Mouse (Mus musculus) kidney, embryonic 14.5 days (tissue): ENCODE measurements around the gene Sptbn4. TPM values are rescaled to one million over a fixed set of nuclear protein-coding genes. Genes with fewer than 3 reads are reported as not detected.

Experiments
- ATAC-seq: fragments of 200-750 bp; cut with Nextera tagmentation; 2 replicates; pipeline ENCODE4 v1.8.0; 2017; ENCODE audit warnings: moderate number of reproducible peaks, mild to moderate bottlenecking, moderate TSS enrichment, moderate library complexity; ENCODE audit not compliant: low FRiP score, low TSS enrichment
- H3K27ac ChIP-seq: fragments of 300-500 bp; sonication (generic); 2 replicates; pipeline ENCODE4 v1.5.1; 2014; ENCODE audit warnings: low read depth, mild to moderate bottlenecking, low read length, moderate library complexity, mixed read lengths
- H3K27me3 ChIP-seq: fragments of 300-500 bp; sonication (generic); 2 replicates; pipeline ENCODE4 v1.6.1; 2014; ENCODE audit warnings: mild to moderate bottlenecking, low read length; ENCODE audit not compliant: control insufficient read depth, insufficient read depth
- H3K36me3 ChIP-seq: fragments of 300-500 bp; sonication (generic); 2 replicates; pipeline ENCODE4 v1.6.1; 2014; ENCODE audit warnings: low read length, mixed read lengths; ENCODE audit not compliant: control insufficient read depth, insufficient read depth
- H3K4me1 ChIP-seq: fragments of 300-500 bp; sonication (generic); 2 replicates; pipeline ENCODE4 v1.6.1; 2014; ENCODE audit warnings: low read length, mixed read lengths; ENCODE audit not compliant: control insufficient read depth, insufficient read depth
- H3K4me2 ChIP-seq: fragments of 300-500 bp; sonication (generic); replicated peaks from 2 replicates; pipeline ENCODE4 v1.6.1; 2014; ENCODE audit warnings: low read depth, mild to moderate bottlenecking, low read length
- H3K4me3 ChIP-seq: fragments of 300-500 bp; sonication (generic); 2 replicates; pipeline ENCODE4 v1.5.1; 2014; ENCODE audit warnings: mild to moderate bottlenecking, low read length
- H3K9ac ChIP-seq: fragments of 300-500 bp; sonication (generic); 2 replicates; pipeline ENCODE4 v1.6.1; 2014; ENCODE audit warnings: low read depth, mild to moderate bottlenecking, low read length, moderate library complexity
- H3K9me3 ChIP-seq: fragments of 300-500 bp; sonication (generic); 2 replicates; pipeline ENCODE4 v1.6.1; 2016; ENCODE audit warnings: low read length; ENCODE audit not compliant: control insufficient read depth
- WGBS: fragments of 180-500 bp; shearing (Covaris S2); extraction: QIAGEN DNeasy Blood & Tissue Kit; methylation state at CpG from one replicate; pipeline ENCODE4 v1.1.7; 2014; 5-methylcytosine and 5-hydroxymethylcytosine counted together
- polyA plus RNA-seq: library from polyadenylated mRNA; unstranded; fragments of >200 nt; fragmentation: Nextera tagmentation; extraction: Ambion mirVana; gene quantifications from 2 replicates; pipeline ENCODE4 v1.2.1, GENCODE M21; 2014

Sptbn4 gene
- polyA plus RNA-seq, 1 experiment from 2014 or later, result 0.39 TPM

DNA sequence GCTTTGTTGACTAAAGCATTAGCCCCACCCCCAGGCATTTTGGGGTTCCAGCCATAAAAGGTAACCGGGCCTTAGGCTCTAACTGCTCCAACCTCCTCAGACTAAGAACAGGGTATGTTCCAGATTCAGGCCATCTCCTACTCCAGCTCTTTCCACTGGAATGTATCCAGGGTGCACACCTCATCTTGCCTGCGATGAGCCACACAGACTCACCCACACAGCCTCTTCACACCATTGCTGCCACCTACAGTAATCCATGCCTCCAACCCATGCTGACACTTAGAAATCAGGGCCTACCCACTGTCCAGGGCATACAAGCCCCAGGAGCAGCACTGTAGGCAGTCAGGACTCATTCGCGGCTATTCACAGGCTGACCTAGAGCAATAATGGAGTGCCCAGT is 108.4 kb downstream of the Sptbn4 start:
- H3K4me2 ChIP-seq, result no peak overlapping the region
- WGBS, result 69% methylated on average over 4 of the region's 4 CpGs
- peaks cover 48% of the 10 kb centered on the region for H3K27me3 ChIP-seq
- peaks cover 5% of the 10 kb centered on the region; the same call in 1 of the 2 replicates for H3K36me3 ChIP-seq
- no peak overlapping the region for H3K27ac ChIP-seq
- no peak for ATAC-seq
- H3K4me3 ChIP-seq, result no peak overlapping the region
- H3K9me3 ChIP-seq, result no peaks in the 10 kb centered on the region
- no peak overlapping the region for H3K9ac ChIP-seq
- peaks cover 18% of the 10 kb centered on the region for H3K4me1 ChIP-seq

DNA sequence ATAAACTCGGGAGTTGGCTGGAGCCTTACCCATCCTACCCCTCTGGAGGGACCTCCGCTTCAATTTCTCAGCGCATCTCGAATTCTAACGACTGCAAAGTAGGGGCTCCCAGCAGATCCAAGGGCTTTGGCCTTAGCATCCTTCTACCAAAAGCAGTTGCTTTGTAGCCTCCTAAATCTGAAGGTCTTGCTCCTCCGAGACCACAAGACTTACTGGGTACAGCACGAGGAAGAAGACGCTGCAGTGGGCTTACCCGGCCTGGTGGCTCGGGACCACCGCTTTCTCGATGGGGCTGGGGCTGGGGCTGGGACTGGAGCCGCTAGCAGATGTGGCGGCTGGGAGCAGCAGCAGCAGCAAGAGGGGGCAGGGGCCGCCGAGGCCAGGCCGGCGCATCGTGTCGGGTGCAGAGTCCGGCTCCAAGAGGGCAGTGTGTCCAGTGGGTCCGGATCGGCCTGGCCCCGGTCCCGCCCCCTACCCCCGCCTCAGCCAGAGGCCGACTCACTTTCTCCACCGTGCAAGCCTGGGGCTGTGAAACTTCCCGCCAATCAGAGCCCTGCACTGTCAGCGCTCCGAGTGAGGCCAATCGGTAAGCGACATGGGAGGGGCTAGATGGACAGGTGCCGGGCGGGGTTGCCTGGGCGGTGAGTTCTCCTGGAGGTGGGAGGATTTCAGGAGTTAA is 110.2 kb downstream of the Sptbn4 start, which contains the start of gene Ltbp4:
Gene Ltbp4 (minus strand): TSS at position 518 of the 679 bp plus-strand sequence.
- Histone ChIP-seq H3K9me3 (no peaks in the 10 kb centered on the region), H3K36me3 (peaks cover 4% of the 10 kb centered on the region; the same call in 1 of the 2 replicates), H3K4me3 (peak within 1 kb of the TSS; percentile 37), H3K4me2 (peak within 1 kb of the TSS; percentile 66), H3K27me3 (peaks cover 66% of the 10 kb centered on the region), H3K4me1 (peaks cover 32% of the 10 kb centered on the region), H3K9ac (peak within 1 kb of the TSS; percentile 40; the same call in 1 of the 2 replicates), H3K27ac (no peak within 1 kb of the TSS)
- peak; percentile 71 for ATAC-seq
- WGBS, result 2% methylated on average over 35 of the region's 36 CpGs

DNA sequence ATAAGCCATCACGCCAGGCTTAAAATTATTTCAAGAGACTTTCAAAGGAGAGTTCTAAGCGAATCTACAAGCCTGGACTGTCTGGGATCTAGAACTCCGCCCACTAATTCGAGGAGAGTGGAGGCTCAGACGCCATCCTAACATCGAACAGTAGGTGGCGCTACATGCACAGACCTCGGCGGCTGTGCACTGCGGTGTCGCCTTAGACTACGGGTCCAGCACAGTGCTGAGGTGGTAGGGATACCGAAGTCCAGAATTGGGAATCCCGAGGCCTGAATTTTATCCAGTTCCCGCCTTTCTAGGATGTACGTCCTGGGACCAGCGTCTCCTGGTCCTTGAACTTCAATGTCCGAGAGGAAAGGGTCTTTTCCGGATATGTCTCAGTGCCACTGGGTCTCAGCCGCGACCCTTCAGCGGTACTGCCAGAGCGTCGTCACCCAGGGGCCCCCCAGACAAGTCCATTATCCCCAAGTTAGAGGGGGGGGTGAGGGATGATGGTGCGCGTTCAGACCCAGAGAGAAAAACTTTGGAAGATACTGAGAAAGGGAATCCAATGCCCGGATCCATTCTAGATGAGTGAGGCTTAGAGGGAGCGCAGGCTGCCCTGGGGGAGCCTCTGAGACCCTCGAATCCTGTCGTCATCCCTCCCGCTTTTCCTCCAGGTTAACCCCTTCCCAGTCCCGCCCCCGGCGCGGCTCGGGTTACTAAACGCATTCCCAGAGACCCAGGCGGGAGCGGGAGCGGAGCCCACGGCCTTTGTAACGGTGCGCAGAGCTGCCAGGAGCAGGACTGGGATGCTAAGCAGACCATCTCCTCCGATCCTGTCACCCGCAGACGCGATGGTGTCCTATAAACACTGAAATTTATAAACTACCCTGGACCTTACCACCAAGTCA is 111.3 kb downstream of the Sptbn4 start:
- Histone ChIP-seq H3K4me1 (peaks cover 43% of the 10 kb centered on the region), H3K27me3 (peaks cover 71% of the 10 kb centered on the region), H3K4me2 (peak overlapping the region; percentile 66)

DNA sequence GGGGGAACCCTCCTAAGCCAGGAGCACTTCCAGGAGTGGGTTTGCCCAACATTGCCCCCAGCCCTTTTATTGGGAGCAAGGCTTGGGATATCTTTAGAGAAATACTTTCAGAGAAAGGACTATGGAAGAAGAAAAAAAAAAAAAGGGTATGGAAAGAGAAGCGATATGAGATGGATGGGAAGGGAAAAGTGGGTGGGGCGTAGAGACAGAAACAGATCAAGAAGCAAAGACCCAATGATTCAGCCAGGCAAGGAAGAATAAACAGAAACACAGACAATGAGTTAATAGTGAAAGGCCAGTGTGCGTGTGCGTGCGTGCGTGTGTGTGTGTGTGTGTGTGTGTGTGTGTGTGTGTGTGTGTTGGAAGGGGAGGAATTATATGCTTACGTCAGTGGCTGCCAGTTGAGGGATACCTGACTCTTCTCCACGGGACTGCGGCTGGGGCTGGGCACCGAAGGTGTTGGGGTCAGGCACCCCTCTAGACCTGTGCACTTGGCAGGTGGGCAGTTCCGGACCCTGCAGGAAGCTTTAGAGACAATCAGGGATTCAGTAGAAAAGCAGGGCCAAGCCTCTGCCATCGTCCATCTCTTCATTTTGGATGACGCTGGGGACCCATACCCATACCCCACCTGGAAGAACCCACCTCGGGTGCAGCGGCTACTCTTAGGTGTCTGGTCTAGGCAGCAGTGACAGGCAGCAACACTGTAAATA is 112.3 kb downstream of the Sptbn4 start:
- peaks cover 48% of the 10 kb centered on the region for H3K4me1 ChIP-seq
- H3K36me3 ChIP-seq, result no peaks in the 10 kb centered on the region
- H3K9me3 ChIP-seq, result no peaks in the 10 kb centered on the region
- ATAC-seq, result no peak
- WGBS, result 52% methylated on average over 15 of the region's 15 CpGs
- no peak overlapping the region for H3K4me3 ChIP-seq
- 0 out of 2 replicates have a peak overlapping the region, but pooled peaks have one; percentile 30 for H3K27ac ChIP-seq
- H3K4me2 ChIP-seq, result no peak overlapping the region
- no peak overlapping the region for H3K9ac ChIP-seq
- H3K27me3 ChIP-seq, result peaks cover 75% of the 10 kb centered on the region

More for the DNA sequence above, 111.3 kb downstream of the Sptbn4 start:
- peak overlapping the region; percentile 40; the same call in 1 of the 2 replicates for H3K9ac ChIP-seq
- peak; percentile 76 for ATAC-seq
- H3K36me3 ChIP-seq, result no peaks in the 10 kb centered on the region
- H3K27ac ChIP-seq, result no peak overlapping the region
- H3K9me3 ChIP-seq, result no peaks in the 10 kb centered on the region
- H3K4me3 ChIP-seq, result peak overlapping the region; percentile 37
- under 1% methylated on average over 47 of the region's 47 CpGs for WGBS

DNA sequence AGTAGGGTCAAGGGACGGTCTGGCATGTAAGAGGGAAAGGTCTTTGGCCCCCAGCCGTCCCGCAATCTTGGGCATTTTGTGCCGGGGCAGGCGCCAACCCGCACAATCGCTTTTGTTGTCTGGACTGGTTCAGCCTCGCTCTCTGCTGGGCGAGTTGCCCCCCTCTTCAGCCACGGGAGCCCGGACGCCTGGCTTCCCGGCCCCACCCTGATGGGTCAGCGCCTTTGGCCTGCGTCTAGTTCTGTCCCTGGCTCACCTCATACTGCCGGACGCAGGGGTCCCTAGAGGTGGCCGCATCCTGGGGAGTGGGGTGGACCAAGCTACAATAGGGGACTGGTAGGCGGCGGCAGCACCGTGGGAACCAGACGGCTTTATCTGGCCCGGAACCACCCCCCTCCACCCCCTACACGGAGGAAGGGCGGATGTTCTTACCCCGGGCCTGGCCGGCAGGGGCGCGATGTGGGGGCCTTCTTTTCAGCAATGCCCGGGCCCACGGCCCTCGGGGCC is 113.0 kb downstream of the Sptbn4 start:
- H3K36me3 ChIP-seq, result no peaks in the 10 kb centered on the region
- H3K4me1 ChIP-seq, result peaks cover 50% of the 10 kb centered on the region
- no peaks in the 10 kb centered on the region for H3K9me3 ChIP-seq
- no peak for ATAC-seq
- H3K4me3 ChIP-seq, result no peak overlapping the region
- H3K27ac ChIP-seq, result no peak overlapping the region
- 2% methylated on average over 32 of the region's 32 CpGs for whole genome bisulfite sequencing
- H3K9ac ChIP-seq, result no peak overlapping the region
- peaks cover 80% of the 10 kb centered on the region for H3K27me3 ChIP-seq
- peak overlapping the region; percentile 90 for H3K4me2 ChIP-seq

DNA sequence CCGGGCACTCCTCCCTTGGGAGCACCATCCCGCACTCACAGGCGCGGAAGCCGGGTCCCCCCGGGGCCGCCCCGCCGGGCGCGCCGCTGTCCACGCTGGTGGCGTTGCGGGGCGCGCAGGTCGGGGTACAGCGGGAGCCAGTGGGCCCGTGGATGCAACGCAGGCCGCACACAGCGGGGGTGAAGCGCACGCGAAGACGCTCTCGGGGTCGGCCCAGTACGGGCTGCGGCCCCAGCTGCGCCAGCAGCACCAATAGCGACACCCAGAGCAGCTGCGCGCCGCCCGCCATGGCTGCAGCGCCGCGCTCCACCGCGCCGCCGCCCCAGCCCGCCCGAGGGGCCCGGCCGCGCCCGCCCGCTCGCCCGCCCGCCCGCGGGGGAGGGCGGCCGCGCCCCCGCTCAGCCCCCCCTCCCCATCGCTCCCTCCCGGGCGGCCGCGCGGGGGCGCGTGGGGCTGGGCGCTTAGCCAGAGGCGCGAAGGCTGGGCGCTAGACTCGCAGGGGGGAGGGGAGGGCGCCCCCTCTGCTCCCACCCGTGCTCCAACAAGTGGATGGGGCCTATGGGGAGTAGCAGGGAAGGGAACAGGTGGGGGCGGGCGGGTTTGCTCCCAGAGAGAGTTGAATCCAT is 114.1 kb downstream of the Sptbn4 start:
- peaks cover 50% of the 10 kb centered on the region for H3K4me1 ChIP-seq
- H3K27ac ChIP-seq, result peak overlapping the region; percentile 59; the same call in 1 of the 2 replicates
- H3K36me3 ChIP-seq, result no peaks in the 10 kb centered on the region
- H3K4me2 ChIP-seq, result peak overlapping the region; percentile 90
- H3K27me3 ChIP-seq, result peaks cover 72% of the 10 kb centered on the region
- no peaks in the 10 kb centered on the region for H3K9me3 ChIP-seq
- no peak for ATAC-seq
- H3K4me3 ChIP-seq, result peak overlapping the region; percentile 55
- H3K9ac ChIP-seq, result peak overlapping the region; percentile 73
- WGBS, result 1% methylated on average over 53 of the region's 77 CpGs

DNA sequence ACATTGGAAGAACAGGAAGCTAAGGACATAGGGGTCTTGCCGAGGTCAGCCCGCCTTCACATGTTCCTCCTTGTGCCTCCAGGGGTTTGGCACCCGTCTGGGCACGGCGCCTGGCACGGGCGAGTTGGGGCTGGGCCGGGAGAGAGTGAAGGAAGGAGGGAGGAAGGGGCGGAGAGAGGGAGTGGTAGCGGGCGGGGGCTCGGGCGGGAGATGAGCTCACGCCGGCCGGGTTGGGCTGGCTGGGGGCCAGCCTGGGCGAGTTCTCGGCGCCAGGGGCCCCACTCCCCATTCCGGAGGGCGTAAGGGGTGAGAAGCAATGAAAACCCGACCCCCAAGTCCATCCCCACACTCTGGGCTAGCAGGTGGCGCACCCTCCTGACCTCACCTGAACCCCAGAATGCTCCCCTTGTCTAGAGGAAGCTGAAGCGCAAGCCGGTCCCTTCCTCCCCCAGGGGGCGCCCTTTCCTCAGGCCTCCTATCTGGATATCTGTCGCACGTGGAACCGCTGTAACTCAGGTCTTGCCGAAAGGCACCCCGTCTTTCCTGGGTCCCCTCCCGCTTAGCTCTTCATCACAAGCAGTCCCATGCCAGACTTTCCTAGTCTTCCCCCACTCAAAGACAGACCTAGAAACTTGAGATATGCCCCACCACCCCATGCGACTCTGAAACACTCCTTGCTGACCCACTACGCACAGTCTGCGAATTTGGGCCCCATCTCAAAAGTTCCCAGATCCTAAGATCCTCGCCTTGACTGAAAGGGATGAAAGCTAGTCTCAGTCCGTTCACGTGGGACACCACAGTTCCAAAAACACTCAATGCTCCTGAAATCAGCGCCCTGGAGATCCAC is 114.9 kb downstream of the Sptbn4 start:
- peaks cover 50% of the 10 kb centered on the region for H3K4me1 ChIP-seq
- H3K9me3 ChIP-seq, result no peaks in the 10 kb centered on the region
- peak overlapping the region; percentile 90 for H3K4me2 ChIP-seq
- H3K4me3 ChIP-seq, result peak overlapping the region; percentile 55
- ATAC-seq, result 0 out of 2 replicates have a peak, but pooled peaks have one; percentile 3
- peaks cover 67% of the 10 kb centered on the region for H3K27me3 ChIP-seq
- peak overlapping the region; percentile 86; the same call in 1 of the 2 replicates for H3K27ac ChIP-seq
- no peaks in the 10 kb centered on the region for H3K36me3 ChIP-seq
- peak overlapping the region; percentile 73 for H3K9ac ChIP-seq
- 2% methylated on average over 31 of the region's 39 CpGs for WGBS
